Mouse (Mus musculus) heart, embryonic 16.5 days (tissue): ENCODE measurements at regions not wholly inside any gene's neighbourhood (a gene's known extent, or its start where the extent isn't known, plus 50 kb on each side); places are given as distances from the start of the nearest gene placed in this dataset.

Source experiments
- ATAC-seq: fragments of 200-750 bp; cut with Nextera tagmentation; replicated peaks from 2 replicates; pipeline ENCODE4 v1.8.0; 2017; ENCODE audit warnings: moderate number of reproducible peaks; ENCODE audit not compliant: insufficient read depth, low FRiP score; ENCODE audit errors: extremely low read depth
- H3K27ac ChIP-seq: fragments of 300-500 bp; sonication (generic); 2 replicates; pipeline ENCODE4 v1.5.1; 2014; ENCODE audit warnings: mild to moderate bottlenecking, low read length, control low read depth, moderate library complexity
- H3K27me3 ChIP-seq: fragments of 300-500 bp; sonication (generic); 2 replicates; pipeline ENCODE4 v1.6.1; 2014; ENCODE audit warnings: low read length, mixed read lengths; ENCODE audit not compliant: control insufficient read depth, insufficient read depth
- H3K36me3 ChIP-seq: fragments of 300-500 bp; sonication (generic); 2 replicates; pipeline ENCODE4 v1.6.1; 2014; ENCODE audit not compliant: control insufficient read depth, insufficient read depth
- H3K4me1 ChIP-seq: fragments of 300-500 bp; sonication (generic); 2 replicates; pipeline ENCODE4 v1.6.1; 2014; ENCODE audit warnings: low read length, mixed read lengths; ENCODE audit not compliant: control insufficient read depth, insufficient read depth
- H3K4me2 ChIP-seq: fragments of 300-500 bp; sonication (generic); 2 replicates; pipeline ENCODE4 v1.6.1; 2014; ENCODE audit warnings: low read depth, mild to moderate bottlenecking, control low read depth, low read length
- H3K4me3 ChIP-seq: fragments of 300-500 bp; sonication (generic); 2 replicates; pipeline ENCODE4 v1.5.1; 2014; ENCODE audit warnings: mild to moderate bottlenecking, control low read depth, low read length
- H3K9ac ChIP-seq: fragments of 300-500 bp; sonication (generic); 2 replicates; pipeline ENCODE4 v1.6.1; 2014; ENCODE audit warnings: low read length, control low read depth
- H3K9me3 ChIP-seq: fragments of 300-500 bp; sonication (generic); replicated peaks from 2 replicates; pipeline ENCODE4 v1.6.1; 2016; ENCODE audit warnings: low read length; ENCODE audit not compliant: control insufficient read depth
- WGBS: fragments of 180-500 bp; shearing (Covaris S2); extraction: QIAGEN DNeasy Blood & Tissue Kit; methylation state at CpG from one replicate; pipeline ENCODE4 v1.1.7; 2014; 5-methylcytosine and 5-hydroxymethylcytosine counted together

- Histone ChIP-seq H3K4me1 (0 out of 2 replicates have a peak, but pooled peaks cover 2% of the 10 kb centered on the region), H3K36me3 (no peaks in the 10 kb centered on the region), H3K9ac (no peak overlapping the region), H3K9me3 (no peaks in the 10 kb centered on the region), H3K27ac (no peak overlapping the region), H3K27me3 (peaks cover 3% of the 10 kb centered on the region), H3K4me2 (no peak overlapping the region), H3K4me3 (no peak overlapping the region)
- WGBS: 77% methylated on average over 3 of the region's 3 CpGs
- ATAC-seq: no peak
These were observed 332.6 kb downstream of the Fut8 start for GRCm38 (mm10) chr12:77570501-77570900.

- WGBS: 90% methylated on average over 5 of the region's 5 CpGs
- no peak overlapping the region for H3K4me2 ChIP-seq
- peaks cover 3% of the 10 kb centered on the region for H3K27me3 ChIP-seq
- H3K9me3 ChIP-seq: no peaks in the 10 kb centered on the region
- H3K4me1 ChIP-seq: 0 out of 2 replicates have a peak, but pooled peaks cover 2% of the 10 kb centered on the region
- no peaks in the 10 kb centered on the region for H3K36me3 ChIP-seq
- ATAC-seq: no peak
- no peak overlapping the region for H3K27ac ChIP-seq
- no peak overlapping the region for H3K4me3 ChIP-seq
- no peak overlapping the region for H3K9ac ChIP-seq
These were observed 333.1 kb downstream of the Fut8 start for GRCm38 (mm10) chr12:77571071-77571470.

- no peak overlapping the region for H3K9ac ChIP-seq
- H3K36me3 ChIP-seq: no peaks in the 10 kb centered on the region
- no peak overlapping the region for H3K4me3 ChIP-seq
- ATAC-seq: no peak; the same call in 1 of the 2 replicates
- WGBS: 39% methylated on average over 3 of the region's 3 CpGs
- H3K27me3 ChIP-seq: peaks cover 3% of the 10 kb centered on the region
- H3K9me3 ChIP-seq: no peaks in the 10 kb centered on the region
- H3K4me1 ChIP-seq: 0 out of 2 replicates have a peak, but pooled peaks cover 2% of the 10 kb centered on the region
- H3K27ac ChIP-seq: no peak overlapping the region
- H3K4me2 ChIP-seq: no peak overlapping the region
These were observed 337.1 kb downstream of the Fut8 start for GRCm38 (mm10) chr12:77575046-77575445.

DNA sequence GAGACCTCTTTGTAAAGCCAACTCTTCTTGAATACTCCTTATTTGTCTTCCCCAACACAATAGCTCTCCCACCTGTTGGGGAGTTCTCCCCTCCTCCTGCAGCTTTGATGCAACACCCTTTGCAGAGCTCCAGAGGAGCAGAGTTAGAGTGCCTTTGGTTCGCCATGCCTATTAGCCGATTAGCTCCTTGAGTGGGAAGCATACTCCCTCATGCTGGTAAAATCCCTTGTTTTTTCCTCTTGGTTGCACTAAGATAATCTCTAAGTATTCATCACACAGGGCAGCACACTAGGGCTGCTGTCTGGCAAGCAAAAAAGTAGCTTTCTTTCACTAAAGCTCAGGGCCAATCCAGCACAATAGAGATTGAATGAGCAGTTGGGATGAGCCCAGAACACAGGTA lies 350.4 kb downstream of the Fut8 start:
- WGBS: 75% methylated on average over 2 of the region's 2 CpGs
- Histone ChIP-seq H3K9ac (no peak overlapping the region), H3K4me1 (no peaks in the 10 kb centered on the region), H3K27ac (no peak overlapping the region), H3K4me3 (no peak overlapping the region), H3K36me3 (no peaks in the 10 kb centered on the region), H3K9me3 (no peaks in the 10 kb centered on the region), H3K27me3 (no peaks in the 10 kb centered on the region), H3K4me2 (no peak overlapping the region)
- ATAC-seq: no peak

DNA sequence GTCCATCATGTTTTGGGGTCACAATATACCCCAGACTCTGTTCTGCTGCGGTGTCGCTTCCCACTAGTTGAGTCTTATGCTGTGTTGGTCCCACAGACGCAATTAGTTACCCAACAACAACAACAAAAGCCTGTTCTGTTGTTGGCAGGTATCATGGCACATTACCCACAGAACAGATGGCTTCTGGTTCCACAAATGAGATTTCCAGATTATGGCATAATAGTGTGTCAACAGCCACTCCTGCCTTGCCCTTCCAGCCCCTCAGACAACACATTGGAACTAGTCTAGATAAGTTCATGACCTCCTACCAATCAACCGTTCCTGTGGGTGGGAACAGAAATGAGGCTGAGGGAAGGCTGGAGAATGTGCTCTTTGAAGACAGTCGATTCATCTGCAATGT lies 351.5 kb downstream of the Fut8 start:
- Histone ChIP-seq H3K4me2 (no peak overlapping the region), H3K27ac (no peak overlapping the region), H3K9ac (no peak overlapping the region), H3K27me3 (no peaks in the 10 kb centered on the region; the same call in 1 of the 2 replicates), H3K4me1 (no peaks in the 10 kb centered on the region), H3K4me3 (no peak overlapping the region), H3K36me3 (no peaks in the 10 kb centered on the region), H3K9me3 (no peaks in the 10 kb centered on the region)
- 67% methylated on average over 5 of the region's 5 CpGs for WGBS
- no peak for ATAC-seq

DNA sequence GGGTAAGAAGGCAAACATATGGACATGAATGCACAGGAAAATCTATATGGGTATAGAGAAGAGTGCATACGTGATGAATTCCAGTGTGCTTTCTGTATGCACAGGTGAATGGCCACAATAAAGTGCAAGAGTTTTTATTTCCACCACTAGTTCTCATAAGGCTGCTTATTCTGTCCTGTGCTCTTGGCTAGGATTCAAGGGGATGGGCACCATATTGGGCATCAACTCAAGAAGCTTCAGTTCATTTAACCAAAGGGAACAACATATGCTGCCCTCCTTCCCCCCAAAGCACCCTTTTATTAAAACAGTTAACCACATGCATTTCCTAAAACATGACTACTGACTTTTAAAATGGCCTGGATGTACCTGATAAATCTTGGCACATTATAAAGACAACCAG lies 356.2 kb downstream of the Fut8 start:
- WGBS: 94% methylated on average over 1 of the region's 1 CpGs
- Histone ChIP-seq H3K36me3 (no peaks in the 10 kb centered on the region), H3K9ac (no peak overlapping the region), H3K9me3 (no peaks in the 10 kb centered on the region), H3K4me1 (peaks cover 30% of the 10 kb centered on the region), H3K4me3 (no peak overlapping the region), H3K27me3 (no peaks in the 10 kb centered on the region; the same call in 1 of the 2 replicates), H3K4me2 (no peak overlapping the region), H3K27ac (no peak overlapping the region)
- no peak for ATAC-seq

DNA sequence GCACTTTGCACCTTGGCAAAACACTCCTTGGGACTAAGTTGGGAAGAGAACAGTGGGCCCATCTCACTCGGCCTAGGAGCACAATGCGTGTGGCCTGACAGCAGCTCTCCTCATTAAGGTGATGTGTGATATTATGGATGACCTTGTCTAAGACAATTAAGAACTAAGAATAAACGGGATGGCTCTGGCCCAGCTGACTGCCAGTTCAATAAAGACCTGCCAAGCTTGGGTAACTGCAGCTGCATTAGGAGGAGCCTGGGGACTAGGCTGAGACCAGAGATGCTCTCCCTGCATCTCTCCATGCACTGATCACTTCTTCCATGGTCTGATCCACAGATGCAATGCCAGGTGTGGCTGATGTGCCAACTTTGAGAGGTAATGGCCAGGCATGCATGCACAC lies 356.7 kb downstream of the Fut8 start:
- 58% methylated on average over 3 of the region's 3 CpGs for WGBS

DNA sequence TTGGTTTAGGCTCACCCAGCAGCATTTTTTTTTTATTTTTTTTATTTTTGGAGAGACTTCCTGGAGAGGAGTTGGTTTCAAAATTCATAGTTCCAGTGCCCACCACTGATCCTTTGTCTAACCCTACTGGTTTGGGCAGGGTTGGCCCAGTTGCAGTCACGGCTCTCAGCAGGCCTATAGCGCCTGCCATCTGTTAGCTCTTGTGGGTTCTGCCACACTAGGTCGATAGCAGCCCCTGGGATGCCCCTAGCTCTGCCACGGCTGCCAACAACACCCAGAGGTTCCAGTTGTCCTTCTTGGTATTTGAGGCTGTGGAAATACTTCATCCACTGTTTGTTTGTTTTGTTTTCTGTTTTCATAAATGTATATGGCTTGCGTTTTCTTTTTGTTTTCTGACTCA lies 357.9 kb downstream of the Fut8 start:
- Histone ChIP-seq H3K9ac (no peak overlapping the region), H3K27me3 (no peaks in the 10 kb centered on the region; the same call in 1 of the 2 replicates), H3K4me1 (peaks cover 33% of the 10 kb centered on the region), H3K9me3 (no peaks in the 10 kb centered on the region), H3K4me2 (no peak overlapping the region), H3K27ac (no peak overlapping the region), H3K36me3 (no peaks in the 10 kb centered on the region), H3K4me3 (no peak overlapping the region)
- no peak for ATAC-seq
- 85% methylated on average over 5 of the region's 5 CpGs for whole genome bisulfite sequencing

More for the DNA sequence above, 356.7 kb downstream of the Fut8 start:
- Histone ChIP-seq H3K9ac (no peak overlapping the region), H3K9me3 (no peaks in the 10 kb centered on the region), H3K4me2 (no peak overlapping the region), H3K4me3 (no peak overlapping the region), H3K27ac (no peak overlapping the region), H3K36me3 (no peaks in the 10 kb centered on the region), H3K27me3 (no peaks in the 10 kb centered on the region; the same call in 1 of the 2 replicates), H3K4me1 (peaks cover 33% of the 10 kb centered on the region)
- ATAC-seq: no peak

GRCm38 (mm10) chr12:77596676-77597075 lies 358.8 kb downstream of the Fut8 start:
- no peak overlapping the region for H3K9ac ChIP-seq
- H3K4me1 ChIP-seq: peaks cover 33% of the 10 kb centered on the region
- no peaks in the 10 kb centered on the region for H3K9me3 ChIP-seq
- WGBS: 53% methylated on average over 3 of the region's 3 CpGs
- peak overlapping the region; percentile 12; the same call in 1 of the 2 replicates for H3K4me2 ChIP-seq
- H3K36me3 ChIP-seq: no peaks in the 10 kb centered on the region
- no peak overlapping the region for H3K4me3 ChIP-seq
- ATAC-seq: no peak
- H3K27me3 ChIP-seq: no peaks in the 10 kb centered on the region; the same call in 1 of the 2 replicates
- H3K27ac ChIP-seq: peak overlapping the region; percentile 82; the same call in 1 of the 2 replicates
